Mouse (Mus musculus) limb, embryonic 13.5 days (tissue): Measurements from ENCODE around the gene Adss. TPM values are rescaled to one million over a fixed set of nuclear protein-coding genes. Genes with fewer than 3 reads are reported as not detected.

ENCODE experiments used
- ATAC-seq: fragments of 200-750 bp; cut with Nextera tagmentation; 2 replicates; pipeline ENCODE4 v1.8.0; 2017; ENCODE audit warnings: low read depth, moderate number of reproducible peaks, moderate TSS enrichment; ENCODE audit not compliant: low FRiP score
- H3K27ac ChIP-seq: fragments of 300-500 bp; sonication (generic); 2 replicates; pipeline ENCODE4 v1.5.1; 2015; ENCODE audit warnings: inconsistent platforms, mild to moderate bottlenecking, moderate library complexity
- H3K27me3 ChIP-seq: fragments of 300-500 bp; sonication (generic); 2 replicates; pipeline ENCODE4 v1.6.1; 2015; ENCODE audit warnings: mild to moderate bottlenecking, inconsistent platforms
- H3K36me3 ChIP-seq: fragments of 300-500 bp; sonication (generic); 2 replicates; pipeline ENCODE4 v1.6.1; 2015; ENCODE audit warnings: inconsistent platforms, mild to moderate bottlenecking, moderate library complexity
- H3K4me1 ChIP-seq: fragments of 300-500 bp; sonication (generic); 2 replicates; pipeline ENCODE4 v1.6.1; 2015; ENCODE audit warnings: inconsistent platforms
- H3K4me2 ChIP-seq: fragments of 300-500 bp; sonication (generic); replicated peaks from 2 replicates; pipeline ENCODE4 v1.6.1; 2015; ENCODE audit warnings: inconsistent platforms, mild to moderate bottlenecking, moderate library complexity
- H3K4me3 ChIP-seq: fragments of 300-500 bp; sonication (generic); 2 replicates; pipeline ENCODE4 v1.5.1; 2015; ENCODE audit warnings: moderate library complexity, mild to moderate bottlenecking, inconsistent platforms
- H3K9ac ChIP-seq: fragments of 300-500 bp; sonication (generic); 2 replicates; pipeline ENCODE4 v1.6.1; 2015; ENCODE audit warnings: mild to moderate bottlenecking, inconsistent platforms
- H3K9me3 ChIP-seq: fragments of 300-500 bp; sonication (generic); 2 replicates; pipeline ENCODE4 v1.6.1; 2016; ENCODE audit warnings: inconsistent platforms
- WGBS: fragments of 180-500 bp; shearing (Covaris S2); methylation state at CpG from one replicate; pipeline ENCODE4 v1.1.7; 2015; 5-methylcytosine and 5-hydroxymethylcytosine counted together
- polyA plus RNA-seq: library from polyadenylated mRNA; unstranded; fragments of >200 nt; fragmentation: Nextera tagmentation; extraction: Ambion mirVana; gene quantifications from 2 replicates; pipeline ENCODE4 v1.2.1, GENCODE M21; 2015

Gene Adss
- polyA plus RNA-seq, 1 experiment from 2014 or later: 55.9 TPM

- no peak for ATAC-seq
- no peaks in the 10 kb centered on the region for H3K36me3 ChIP-seq
- WGBS: 77% methylated on average over 3 of the region's 3 CpGs
- no peak overlapping the region for H3K27ac ChIP-seq
- H3K9ac ChIP-seq: no peak overlapping the region
- no peaks in the 10 kb centered on the region for H3K9me3 ChIP-seq
- H3K4me2 ChIP-seq: no peak overlapping the region
- H3K4me1 ChIP-seq: no peaks in the 10 kb centered on the region
- H3K27me3 ChIP-seq: no peaks in the 10 kb centered on the region
- H3K4me3 ChIP-seq: no peak overlapping the region
Observed at GRCm38 (mm10) chr1:177719029-177719427, 77.3 kb downstream of the Adss start.

- WGBS: 70% methylated on average over 11 of the region's 11 CpGs
- Histone ChIP-seq H3K27me3 (no peaks in the 10 kb centered on the region), H3K4me2 (no peak overlapping the region), H3K4me1 (no peaks in the 10 kb centered on the region), H3K36me3 (no peaks in the 10 kb centered on the region), H3K9me3 (no peaks in the 10 kb centered on the region), H3K9ac (no peak overlapping the region), H3K4me3 (no peak overlapping the region), H3K27ac (no peak overlapping the region)
- no peak for ATAC-seq
Observed at GRCm38 (mm10) chr1:177718340-177719028, 77.8 kb downstream of the Adss start.

GRCm38 (mm10) chr1:177717057-177717835, 79.1 kb downstream of the Adss start:
- 67% methylated on average over 7 of the region's 7 CpGs for WGBS
- Histone ChIP-seq H3K36me3 (no peaks in the 10 kb centered on the region), H3K4me3 (no peak overlapping the region), H3K27me3 (no peaks in the 10 kb centered on the region), H3K4me2 (no peak overlapping the region), H3K27ac (no peak overlapping the region), H3K9ac (no peak overlapping the region), H3K4me1 (no peaks in the 10 kb centered on the region), H3K9me3 (0 out of 2 replicates have a peak, but pooled peaks cover 5% of the 10 kb centered on the region)
- ATAC-seq: no peak

- no peak overlapping the region for H3K9ac ChIP-seq
- H3K27me3 ChIP-seq: no peaks in the 10 kb centered on the region
- H3K9me3 ChIP-seq: 0 out of 2 replicates have a peak, but pooled peaks cover 5% of the 10 kb centered on the region
- no peaks in the 10 kb centered on the region for H3K36me3 ChIP-seq
- H3K4me1 ChIP-seq: no peaks in the 10 kb centered on the region
- H3K4me2 ChIP-seq: no peak overlapping the region
- ATAC-seq: no peak
- no peak overlapping the region for H3K4me3 ChIP-seq
- H3K27ac ChIP-seq: no peak overlapping the region
- WGBS: 77% methylated on average over 3 of the region's 3 CpGs
Observed at GRCm38 (mm10) chr1:177716448-177716847, 79.9 kb downstream of the Adss start.

GRCm38 (mm10) chr1:177714397-177715012, 81.8 kb downstream of the Adss start:
- WGBS: 88% methylated on average over 5 of the region's 5 CpGs
- ATAC-seq: no peak

GRCm38 (mm10) chr1:177713635-177714396, 82.5 kb downstream of the Adss start:
- 81% methylated on average over 3 of the region's 3 CpGs for WGBS

More at GRCm38 (mm10) chr1:177714397-177715012, 81.8 kb downstream of the Adss start:
- Histone ChIP-seq H3K27me3 (no peaks in the 10 kb centered on the region), H3K36me3 (peaks cover 4% of the 10 kb centered on the region; the same call in 1 of the 2 replicates), H3K9me3 (peaks cover 11% of the 10 kb centered on the region; the same call in 1 of the 2 replicates), H3K27ac (no peak overlapping the region), H3K9ac (no peak overlapping the region), H3K4me2 (no peak overlapping the region), H3K4me1 (no peaks in the 10 kb centered on the region), H3K4me3 (no peak overlapping the region)

More at GRCm38 (mm10) chr1:177713635-177714396, 82.5 kb downstream of the Adss start:
- Histone ChIP-seq H3K36me3 (peaks cover 4% of the 10 kb centered on the region; the same call in 1 of the 2 replicates), H3K9me3 (peaks cover 11% of the 10 kb centered on the region; the same call in 1 of the 2 replicates), H3K4me2 (no peak overlapping the region), H3K9ac (no peak overlapping the region), H3K27ac (no peak overlapping the region), H3K4me3 (no peak overlapping the region), H3K4me1 (no peaks in the 10 kb centered on the region), H3K27me3 (no peaks in the 10 kb centered on the region)
- no peak for ATAC-seq

Other genes with a start within 250 kb of the Adss start
- gene 1700016C15Rik, start 66.7 kb downstream of the Adss start, polyA plus RNA-seq: not detected in 2 replicates
- 0.27 and 0.47 TPM in 2 replicates for gene Catspere2, start 186.9 kb upstream of the Adss start, polyA plus RNA-seq